In the genomic region with DNA sequence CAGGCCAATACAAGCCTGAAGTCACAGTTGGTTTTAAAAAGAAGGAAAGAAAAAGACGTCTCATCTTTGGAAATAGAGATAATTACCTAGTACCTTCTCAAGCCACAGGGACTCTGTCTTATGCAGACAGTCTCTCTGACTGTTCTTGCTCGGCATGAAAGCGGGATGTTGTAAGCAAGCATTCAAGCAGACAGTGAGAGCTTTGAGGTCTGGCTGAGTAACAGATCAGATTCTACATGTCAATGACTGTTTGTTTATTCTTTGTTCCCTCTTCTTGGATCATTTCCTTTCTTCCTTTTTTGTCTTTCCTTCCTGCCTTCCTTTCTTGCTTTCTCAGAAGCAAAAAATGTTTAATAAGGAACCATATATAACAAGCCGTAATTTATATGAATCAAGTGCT, we compare ENCODE assay signal across 16 mouse cellular contexts.
"Had no signal": no experiment of that assay in that cellular context is flagged by ENCODE, and none has a peak within 500 bp of the region (broad histone marks: within the 10 kb centered on the region; RNA-seq: fewer than 3 reads in every experiment).

No protein-coding gene starts in this region.

- H3K27me3 ChIP-seq: liver, embryonic 13.5 days; liver, embryonic 15.5 days; megakaryocyte, embryonic 14.5 days; midbrain, embryonic 13.5 days; midbrain, embryonic 15.5 days; neural tube, embryonic 12.5 days; stomach, embryonic 15.5 days had no signal

- H3K9ac ChIP-seq: liver, embryonic 13.5 days; liver, embryonic 15.5 days; liver, postnatal 0 days; midbrain, embryonic 13.5 days; midbrain, embryonic 15.5 days; neural tube, embryonic 12.5 days; stomach, embryonic 15.5 days had no signal

- H3K4me2 ChIP-seq: liver, embryonic 11.5 days; liver, embryonic 13.5 days; liver, embryonic 15.5 days; midbrain, embryonic 11.5 days; midbrain, embryonic 13.5 days; midbrain, embryonic 15.5 days; neural tube, embryonic 12.5 days; stomach, embryonic 15.5 days had no signal

- H3K36me3 ChIP-seq: liver, embryonic 13.5 days; liver, embryonic 15.5 days; midbrain, embryonic 13.5 days; midbrain, embryonic 15.5 days; neural tube, embryonic 12.5 days; stomach, embryonic 15.5 days had no signal

- H3K4me1 ChIP-seq: liver, embryonic 13.5 days; liver, embryonic 15.5 days; midbrain, embryonic 13.5 days; midbrain, embryonic 15.5 days; neural tube, embryonic 12.5 days; stomach, embryonic 15.5 days had no signal

- H3K4me3 ChIP-seq: liver, embryonic 13.5 days; liver, embryonic 15.5 days; megakaryocyte, embryonic 14.5 days; midbrain, embryonic 13.5 days; midbrain, embryonic 15.5 days; neural tube, embryonic 12.5 days; stomach, embryonic 15.5 days had no signal

- ATAC-seq: liver, postnatal 0 days; midbrain, embryonic 13.5 days; midbrain, embryonic 15.5 days had no signal

- DNase-seq: liver, embryonic 13.5 days; liver, postnatal 0 days; lung, adult 2 months; right cerebral cortex, postnatal 14 days; thymus, adult 2 months; thymus, postnatal 36 days had no signal

- H3K9me3 ChIP-seq: liver, embryonic 13.5 days; liver, embryonic 15.5 days; megakaryocyte, embryonic 14.5 days; midbrain, embryonic 13.5 days; midbrain, embryonic 15.5 days; neural tube, embryonic 12.5 days; stomach, embryonic 15.5 days had no signal

- H3K27ac ChIP-seq: liver, embryonic 13.5 days; liver, embryonic 15.5 days; macrophage; midbrain, embryonic 13.5 days; midbrain, embryonic 15.5 days; neural tube, embryonic 12.5 days; stomach, embryonic 15.5 days; stomach, postnatal 0 days had no signal
